Mouse (Mus musculus) heart, embryonic 12.5 days (tissue): ENCODE results near the gene Btg1. TPM values are rescaled to one million over a fixed set of nuclear protein-coding genes. Genes with fewer than 3 reads are reported as not detected.
A peak's percentile ranks its signal among the peaks of the same experiment; 100 is the strongest.

Experiments used
- ATAC-seq: fragments of 200-750 bp; cut with Nextera tagmentation; 2 replicates; pipeline ENCODE4 v1.8.0; 2017; ENCODE audit warnings: moderate TSS enrichment, moderate library complexity; ENCODE audit not compliant: insufficient number of reproducible peaks, low FRiP score
- H3K27ac ChIP-seq: fragments of 300-500 bp; sonication (generic); 2 replicates; pipeline ENCODE4 v1.5.1; 2016; ENCODE audit warnings: mild to moderate bottlenecking, moderate library complexity; ENCODE audit not compliant: poor library complexity, severe bottlenecking
- H3K27me3 ChIP-seq: fragments of 300-500 bp; sonication (generic); replicated peaks from 2 replicates; pipeline ENCODE4 v1.6.1; 2016; ENCODE audit warnings: mild to moderate bottlenecking, moderate library complexity
- H3K36me3 ChIP-seq: fragments of 300-500 bp; sonication (generic); 2 replicates; pipeline ENCODE4 v1.6.1; 2016; ENCODE audit warnings: mild to moderate bottlenecking, moderate library complexity
- H3K4me1 ChIP-seq: fragments of 300-500 bp; sonication (generic); replicated peaks from 2 replicates; pipeline ENCODE4 v1.6.1; 2016; ENCODE audit warnings: mild to moderate bottlenecking
- H3K4me2 ChIP-seq: fragments of 300-500 bp; sonication (generic); 2 replicates; pipeline ENCODE4 v1.6.1; 2016; ENCODE audit warnings: mild to moderate bottlenecking, moderate library complexity
- H3K4me3 ChIP-seq: fragments of 300-500 bp; sonication (generic); 2 replicates; pipeline ENCODE4 v1.5.1; 2016; ENCODE audit warnings: mild to moderate bottlenecking
- H3K9ac ChIP-seq: fragments of 300-500 bp; sonication (generic); 2 replicates; pipeline ENCODE4 v1.6.1; 2016; ENCODE audit warnings: mild to moderate bottlenecking, moderate library complexity
- H3K9me3 ChIP-seq: fragments of 300-500 bp; sonication (generic); replicated peaks from 2 replicates; pipeline ENCODE4 v1.6.1; 2016; ENCODE audit warnings: mild to moderate bottlenecking, moderate library complexity
- WGBS: fragments of 180-500 bp; shearing (Covaris S2); methylation state at CpG from one replicate; pipeline ENCODE4 v1.1.7; 2016; 5-methylcytosine and 5-hydroxymethylcytosine counted together
- polyA plus RNA-seq: library from polyadenylated mRNA; unstranded; fragments of >200 nt; fragmentation: Nextera tagmentation; extraction: Ambion mirVana; gene quantifications from 2 replicates; pipeline ENCODE4 v1.2.1, GENCODE M21; 2016

The Btg1 gene
- polyA plus RNA-seq, 1 experiment from 2014 or later: 51.6 TPM

DNA sequence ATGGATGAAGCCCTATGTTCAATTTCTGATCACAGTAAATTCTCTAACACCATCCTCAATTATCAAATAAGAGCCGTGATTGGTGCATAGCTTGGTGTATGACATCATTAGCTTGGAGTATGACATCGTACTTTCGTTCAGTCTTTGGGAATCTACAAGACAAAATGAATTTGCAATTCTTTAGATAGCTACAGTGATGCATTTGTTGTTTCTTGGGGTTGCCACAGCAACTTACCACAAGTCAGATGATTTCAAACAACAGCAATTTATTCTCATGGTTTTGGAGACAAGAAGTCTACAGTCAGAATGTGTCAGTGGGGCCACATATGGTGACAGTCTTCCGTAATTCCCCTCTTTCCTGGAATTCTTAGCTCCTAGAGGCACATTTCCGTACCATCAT, 27.0 kb upstream of the Btg1 start:
- Histone ChIP-seq H3K27ac (no peak overlapping the region), H3K27me3 (no peaks in the 10 kb centered on the region), H3K36me3 (no peaks in the 10 kb centered on the region), H3K9ac (no peak overlapping the region), H3K4me2 (no peak overlapping the region), H3K4me3 (no peak overlapping the region), H3K9me3 (no peaks in the 10 kb centered on the region), H3K4me1 (no peaks in the 10 kb centered on the region)
- 82% methylated on average over 5 of the region's 5 CpGs for WGBS
- no peak for ATAC-seq

DNA sequence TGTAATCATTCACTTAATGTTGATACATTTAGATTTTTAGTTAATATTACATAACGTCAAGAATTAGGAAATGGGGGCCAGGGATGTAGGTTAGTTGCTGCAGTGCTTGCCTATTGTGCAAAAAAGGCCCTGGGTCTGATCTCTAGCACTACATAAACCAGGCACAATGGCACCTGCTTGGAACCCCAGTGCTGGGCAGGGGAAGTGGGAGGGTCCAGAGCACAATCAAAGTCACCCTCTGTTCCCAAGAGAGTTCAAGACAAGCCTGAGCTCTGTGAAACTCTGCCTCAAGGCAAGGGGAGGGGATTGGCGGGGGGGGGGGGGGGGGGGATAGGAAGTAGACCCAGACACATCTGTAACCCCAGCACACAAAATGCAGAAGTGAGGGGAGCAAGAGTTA, 24.7 kb upstream of the Btg1 start:
- WGBS: 69% methylated on average over 1 of the region's 2 CpGs
- Histone ChIP-seq H3K36me3 (no peaks in the 10 kb centered on the region), H3K9ac (no peak overlapping the region), H3K27ac (no peak overlapping the region), H3K9me3 (no peaks in the 10 kb centered on the region), H3K4me2 (no peak overlapping the region), H3K4me3 (no peak overlapping the region), H3K4me1 (no peaks in the 10 kb centered on the region), H3K27me3 (0 out of 2 replicates have a peak, but pooled peaks cover 3% of the 10 kb centered on the region)
- no peak for ATAC-seq

DNA sequence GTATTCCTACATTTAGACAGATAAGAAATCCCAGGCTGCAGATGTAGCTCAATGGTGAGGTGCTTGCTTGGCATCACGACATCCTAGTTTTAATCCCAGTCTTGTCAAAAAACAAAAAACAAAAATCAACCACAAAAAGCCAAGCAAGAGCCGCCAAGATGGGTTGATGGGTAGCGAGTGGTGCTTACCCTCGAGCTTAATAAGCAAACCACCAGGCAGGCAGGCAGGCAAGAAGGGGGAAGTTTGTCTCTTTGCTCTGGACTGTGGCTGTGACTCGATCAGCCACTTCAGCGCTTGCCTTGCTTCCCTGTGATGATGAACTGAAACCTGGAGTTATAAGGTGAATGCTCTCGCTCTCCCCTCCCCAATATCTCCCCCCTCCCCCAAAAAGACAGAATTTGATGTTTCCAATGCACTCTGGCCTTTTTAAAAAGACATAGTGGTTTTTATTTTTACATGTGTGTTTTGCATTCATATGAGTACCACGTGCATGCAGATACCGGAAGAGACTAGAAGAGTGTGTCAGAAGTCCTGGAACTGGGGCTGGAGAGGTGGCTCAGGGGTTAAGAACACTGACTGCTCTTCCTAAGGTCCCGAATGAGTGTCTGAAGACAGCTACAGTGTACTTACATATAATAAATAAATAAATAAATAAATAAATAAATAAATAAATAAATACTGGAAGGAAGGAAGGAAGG, 21.2 kb upstream of the Btg1 start:
- Histone ChIP-seq H3K9ac (no peak overlapping the region), H3K36me3 (no peaks in the 10 kb centered on the region), H3K4me3 (no peak overlapping the region), H3K27ac (no peak overlapping the region), H3K27me3 (0 out of 2 replicates have a peak, but pooled peaks cover 3% of the 10 kb centered on the region), H3K4me2 (no peak overlapping the region), H3K4me1 (no peaks in the 10 kb centered on the region), H3K9me3 (no peaks in the 10 kb centered on the region)
- 79% methylated on average over 10 of the region's 10 CpGs for WGBS
- ATAC-seq: no peak

- Histone ChIP-seq H3K9ac (no peak overlapping the region), H3K36me3 (no peaks in the 10 kb centered on the region), H3K27ac (no peak overlapping the region), H3K9me3 (no peaks in the 10 kb centered on the region), H3K4me1 (no peaks in the 10 kb centered on the region), H3K4me2 (no peak overlapping the region), H3K27me3 (0 out of 2 replicates have a peak, but pooled peaks cover 3% of the 10 kb centered on the region), H3K4me3 (no peak overlapping the region)
- 90% methylated on average over 7 of the region's 7 CpGs for WGBS
- ATAC-seq: no peak
These were observed 20.4 kb upstream of the Btg1 start for GRCm38 (mm10) chr10:96596411-96596810.

DNA sequence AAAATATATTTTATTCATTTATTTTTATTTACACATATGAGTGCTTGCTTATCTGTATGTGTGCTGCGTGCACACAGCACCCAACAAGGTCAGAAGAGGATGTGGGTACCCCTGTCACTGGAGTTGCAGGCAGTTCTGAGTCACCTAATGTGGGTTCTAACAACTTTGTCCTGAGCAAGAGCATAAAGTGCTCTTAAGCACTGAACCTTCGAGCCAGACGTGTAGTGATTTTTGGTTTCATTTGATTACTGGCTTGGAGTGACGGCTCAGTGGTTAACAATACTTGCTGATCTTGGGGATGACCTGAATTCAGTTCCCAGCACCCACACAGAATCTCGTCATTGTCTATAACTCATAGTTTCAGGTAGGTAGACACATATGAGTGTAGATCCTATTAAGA, 17.2 kb upstream of the Btg1 start:
- no peak overlapping the region for H3K4me3 ChIP-seq
- no peaks in the 10 kb centered on the region for H3K36me3 ChIP-seq
- H3K4me1 ChIP-seq: no peaks in the 10 kb centered on the region
- ATAC-seq: no peak
- H3K27me3 ChIP-seq: 0 out of 2 replicates have a peak, but pooled peaks cover 7% of the 10 kb centered on the region
- H3K4me2 ChIP-seq: no peak overlapping the region
- H3K9me3 ChIP-seq: no peaks in the 10 kb centered on the region
- H3K27ac ChIP-seq: no peak overlapping the region
- H3K9ac ChIP-seq: no peak overlapping the region
- WGBS: 89% methylated on average over 5 of the region's 5 CpGs

DNA sequence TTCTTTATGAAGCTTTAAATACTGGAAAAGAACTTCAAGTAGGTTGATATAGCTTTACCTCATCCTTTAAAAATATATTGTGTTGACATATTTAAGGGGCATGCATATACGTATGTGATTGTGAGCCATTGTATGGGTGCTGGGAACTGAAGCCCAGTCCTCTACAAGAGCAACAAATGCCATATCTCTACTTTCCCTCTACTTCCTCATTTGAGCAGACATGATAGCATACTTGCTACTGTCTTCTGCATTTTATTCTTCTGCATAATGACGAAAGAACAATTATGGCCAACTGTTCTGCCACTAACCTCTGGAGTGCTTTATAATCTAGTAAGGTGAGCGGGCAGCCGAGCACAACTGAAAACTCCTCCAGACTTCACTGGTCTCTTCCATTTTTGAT, 15.1 kb upstream of the Btg1 start:
- H3K27ac ChIP-seq: no peak overlapping the region
- H3K9me3 ChIP-seq: no peaks in the 10 kb centered on the region
- no peak overlapping the region for H3K4me3 ChIP-seq
- H3K27me3 ChIP-seq: 0 out of 2 replicates have a peak, but pooled peaks cover 6% of the 10 kb centered on the region
- no peaks in the 10 kb centered on the region for H3K4me1 ChIP-seq
- no peaks in the 10 kb centered on the region for H3K36me3 ChIP-seq
- no peak overlapping the region for H3K4me2 ChIP-seq
- ATAC-seq: no peak
- H3K9ac ChIP-seq: no peak overlapping the region
- WGBS: 90% methylated on average over 4 of the region's 4 CpGs

DNA sequence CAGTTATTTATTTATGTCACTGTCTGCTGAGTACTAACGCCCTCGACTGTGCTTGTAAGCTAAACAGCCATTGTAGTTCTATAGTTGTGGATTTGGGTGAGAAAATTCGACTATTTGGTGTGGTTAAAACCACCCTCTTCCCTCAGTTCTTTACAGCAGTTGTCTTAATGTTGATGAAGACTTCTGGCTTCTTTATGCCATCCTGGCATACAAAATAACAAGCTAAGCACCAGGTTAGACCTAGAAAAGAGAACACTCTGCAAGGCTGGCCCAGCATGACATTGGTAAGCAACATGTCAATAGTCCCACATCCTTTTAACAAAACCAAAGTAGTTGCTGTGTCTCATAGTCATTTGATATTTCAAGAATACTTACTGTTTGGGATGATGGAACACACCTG, 14.5 kb upstream of the Btg1 start:
- H3K4me2 ChIP-seq: no peak overlapping the region
- no peak overlapping the region for H3K4me3 ChIP-seq
- no peak overlapping the region for H3K27ac ChIP-seq
- no peak for ATAC-seq
- H3K9ac ChIP-seq: no peak overlapping the region
- H3K9me3 ChIP-seq: no peaks in the 10 kb centered on the region
- no peaks in the 10 kb centered on the region for H3K36me3 ChIP-seq
- WGBS: 66% methylated on average over 3 of the region's 3 CpGs
- H3K4me1 ChIP-seq: no peaks in the 10 kb centered on the region
- 0 out of 2 replicates have a peak, but pooled peaks cover 6% of the 10 kb centered on the region for H3K27me3 ChIP-seq

GRCm38 (mm10) chr10:96605168-96605567, 11.6 kb upstream of the Btg1 start:
- 53% methylated on average over 1 of the region's 1 CpGs for WGBS
- Histone ChIP-seq H3K4me3 (no peak overlapping the region), H3K27me3 (0 out of 2 replicates have a peak, but pooled peaks cover 6% of the 10 kb centered on the region), H3K9me3 (no peaks in the 10 kb centered on the region), H3K4me1 (no peaks in the 10 kb centered on the region), H3K27ac (no peak overlapping the region), H3K4me2 (no peak overlapping the region), H3K9ac (no peak overlapping the region), H3K36me3 (no peaks in the 10 kb centered on the region)
- ATAC-seq: no peak

- no peak overlapping the region for H3K4me2 ChIP-seq
- no peak for ATAC-seq
- H3K27ac ChIP-seq: no peak overlapping the region
- H3K4me3 ChIP-seq: no peak overlapping the region
- no peaks in the 10 kb centered on the region for H3K9me3 ChIP-seq
- 0 out of 2 replicates have a peak, but pooled peaks cover 6% of the 10 kb centered on the region for H3K27me3 ChIP-seq
- H3K36me3 ChIP-seq: no peaks in the 10 kb centered on the region
- 84% methylated on average over 2 of the region's 2 CpGs for WGBS
- no peak overlapping the region for H3K9ac ChIP-seq
- H3K4me1 ChIP-seq: no peaks in the 10 kb centered on the region
These were observed 10.9 kb upstream of the Btg1 start for GRCm38 (mm10) chr10:96605856-96606255.

DNA sequence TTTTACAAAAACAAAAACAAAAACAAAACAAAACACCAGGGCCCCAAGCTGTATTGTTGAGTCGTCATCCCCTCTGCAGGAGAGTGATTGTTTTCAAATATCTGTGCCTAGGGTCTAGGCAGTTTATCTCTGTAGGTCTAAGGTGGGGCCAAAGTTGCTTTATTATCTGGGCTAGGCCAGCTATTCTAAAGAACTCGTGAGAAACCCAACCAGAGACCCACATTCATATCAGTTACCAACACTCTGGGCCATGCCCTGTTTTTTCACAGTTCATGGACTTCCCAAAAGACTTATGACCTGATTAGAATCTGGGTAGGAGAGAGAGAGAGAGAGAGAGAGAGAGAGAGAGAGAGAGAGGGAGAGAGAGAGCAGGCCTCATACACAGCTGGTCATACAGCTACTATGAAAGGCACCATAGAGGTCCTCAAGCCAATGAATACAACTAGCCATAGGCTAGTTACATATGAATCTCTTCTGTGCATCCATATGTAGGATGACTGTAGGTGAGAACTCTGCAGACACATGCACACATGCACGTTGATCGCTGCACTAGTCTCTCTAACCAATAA, 9.1 kb upstream of the Btg1 start:
- Histone ChIP-seq H3K9me3 (no peaks in the 10 kb centered on the region), H3K9ac (no peak overlapping the region), H3K36me3 (no peaks in the 10 kb centered on the region), H3K4me1 (no peaks in the 10 kb centered on the region), H3K27me3 (0 out of 2 replicates have a peak, but pooled peaks cover 6% of the 10 kb centered on the region), H3K4me2 (no peak overlapping the region), H3K4me3 (no peak overlapping the region), H3K27ac (no peak overlapping the region)
- WGBS: 78% methylated on average over 4 of the region's 4 CpGs
- ATAC-seq: peak; percentile 59; the same call in 1 of the 2 replicates

DNA sequence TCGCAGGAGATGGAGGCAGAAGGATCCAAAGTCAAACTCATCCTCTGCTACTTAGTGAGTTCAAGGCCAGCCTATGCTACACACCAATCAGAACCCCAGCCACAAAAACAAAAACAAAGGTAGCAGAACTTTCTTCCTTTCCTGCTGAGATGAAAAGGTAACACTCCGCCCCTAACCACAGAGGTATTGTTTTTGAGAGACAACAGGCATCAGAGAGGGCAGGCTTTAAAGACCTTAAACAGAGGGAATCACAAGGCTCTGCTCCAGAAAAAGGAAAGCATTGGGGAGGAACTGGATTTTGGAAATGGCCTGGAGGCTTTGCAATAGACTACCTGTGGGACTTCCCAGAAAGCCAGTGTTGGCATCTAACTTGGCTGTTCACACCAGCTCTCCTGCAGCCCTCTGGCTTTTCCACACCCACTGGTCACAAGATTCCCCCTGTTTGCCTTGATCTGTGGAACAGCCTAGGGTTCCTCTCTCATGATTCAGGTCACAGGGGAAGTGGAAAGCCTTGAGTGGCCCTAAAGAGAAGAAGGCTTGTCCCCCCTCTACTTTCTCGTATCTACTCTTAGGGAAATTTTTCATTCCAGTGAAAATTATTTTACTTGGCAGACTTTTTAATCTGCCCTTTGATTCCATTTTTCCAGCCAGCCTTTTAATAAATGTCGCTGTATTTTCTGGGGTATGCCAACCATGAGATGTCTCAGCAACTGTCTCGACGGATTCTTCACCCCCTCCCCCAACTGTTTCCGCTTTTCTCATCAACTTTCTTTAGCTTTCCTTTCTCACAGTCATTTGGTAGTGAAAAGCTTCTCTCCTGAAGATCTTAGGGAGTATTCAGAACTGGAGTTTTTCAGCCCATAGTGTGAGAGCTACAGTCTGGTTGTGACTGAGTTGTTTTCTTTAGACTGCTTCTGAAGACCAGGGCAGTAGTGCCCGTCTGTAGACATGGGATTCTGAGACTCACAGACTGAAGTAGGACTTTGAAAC, 7.2 kb upstream of the Btg1 start:
- Histone ChIP-seq H3K27me3 (0 out of 2 replicates have a peak, but pooled peaks cover 2% of the 10 kb centered on the region), H3K4me3 (no peak overlapping the region), H3K9me3 (peaks cover 4% of the 10 kb centered on the region; the same call in 1 of the 2 replicates), H3K4me1 (no peaks in the 10 kb centered on the region), H3K36me3 (no peaks in the 10 kb centered on the region), H3K27ac (no peak overlapping the region), H3K4me2 (no peak overlapping the region), H3K9ac (no peak overlapping the region)
- 77% methylated on average over 8 of the region's 8 CpGs for WGBS
- no peak for ATAC-seq
